Mouse (Mus musculus): ENCODE measurements around the gene D630003M21Rik.

GRCm38 (mm10) chr2:158142981-158143380 lies 86.0 kb downstream of the D630003M21Rik start:
- no peak for TF ChIP-seq CTCF (IDR thresholded peaks at IDR 0.05; ENCODE audit: control insufficient read depth, insufficient read depth, insufficient replicate concordance, low read depth, low read length)
- no peak for TF ChIP-seq POLR2A (IDR thresholded peaks at IDR 0.05; ENCODE audit: control insufficient read depth, low read depth, low read length)
